Mouse (Mus musculus) spleen, embryonic (tissue): Measurements from ENCODE around the gene Smim24.

Experiments
- CTCF ChIA-PET: fragments of 350-600 bp; sonication (Branson Sonifier 250); formaldehyde crosslinking; loops from one replicate; lab custom pipeline; 2022; lab: Charles Lee

Smim24 gene

DNA sequence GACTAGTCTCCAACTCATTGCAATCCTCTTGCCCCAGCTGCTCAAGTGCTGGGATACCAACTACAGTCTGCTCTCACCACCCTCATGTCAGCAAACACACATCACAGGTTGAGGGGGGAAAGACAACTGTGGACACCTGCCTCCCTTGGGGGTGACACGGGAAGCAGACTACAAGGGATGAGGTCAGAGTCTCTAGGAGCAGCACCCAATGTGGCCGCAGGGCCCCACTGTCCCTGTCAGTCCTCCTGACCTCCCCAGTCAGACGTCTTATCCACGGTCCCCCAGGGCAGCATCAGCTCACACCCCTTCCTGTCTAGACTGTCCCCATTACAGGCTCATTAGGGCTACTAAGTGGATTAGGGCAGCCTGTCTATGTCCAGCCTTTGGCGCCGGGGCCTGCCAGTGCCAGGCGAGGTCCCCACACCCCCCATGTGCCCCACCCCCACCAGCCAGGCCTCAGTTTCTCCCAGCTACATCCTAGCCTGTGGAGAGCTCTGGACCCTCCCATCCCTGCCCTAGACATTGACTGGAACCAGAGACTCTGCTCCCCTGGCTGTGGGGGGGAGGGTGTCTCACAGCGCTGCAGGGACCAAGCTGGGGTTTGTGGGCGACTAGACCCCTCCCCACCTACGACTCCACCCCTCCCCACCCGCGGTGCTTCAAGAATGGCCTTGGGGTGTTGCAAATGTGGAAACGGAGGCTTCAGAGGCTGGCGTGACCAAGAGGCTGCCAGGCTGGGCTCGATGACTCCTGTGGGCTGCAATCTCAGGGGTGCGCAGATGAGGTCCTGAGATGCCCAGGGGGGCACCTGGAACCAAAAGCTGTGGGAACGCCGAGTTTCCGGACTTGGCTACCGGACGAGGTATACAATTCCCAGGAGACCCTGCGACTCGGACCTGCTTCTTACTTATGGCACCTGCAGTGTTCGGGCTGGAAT, 13.9 kb downstream of the Smim24 start:
- CTCF ChIA-PET = interaction anchor here (0.6 to 0.7 kb wide), 2 partner anchors 11 to 938 kb away, joined by 3 read pairs; no protein-coding TSS in a partner anchor

DNA sequence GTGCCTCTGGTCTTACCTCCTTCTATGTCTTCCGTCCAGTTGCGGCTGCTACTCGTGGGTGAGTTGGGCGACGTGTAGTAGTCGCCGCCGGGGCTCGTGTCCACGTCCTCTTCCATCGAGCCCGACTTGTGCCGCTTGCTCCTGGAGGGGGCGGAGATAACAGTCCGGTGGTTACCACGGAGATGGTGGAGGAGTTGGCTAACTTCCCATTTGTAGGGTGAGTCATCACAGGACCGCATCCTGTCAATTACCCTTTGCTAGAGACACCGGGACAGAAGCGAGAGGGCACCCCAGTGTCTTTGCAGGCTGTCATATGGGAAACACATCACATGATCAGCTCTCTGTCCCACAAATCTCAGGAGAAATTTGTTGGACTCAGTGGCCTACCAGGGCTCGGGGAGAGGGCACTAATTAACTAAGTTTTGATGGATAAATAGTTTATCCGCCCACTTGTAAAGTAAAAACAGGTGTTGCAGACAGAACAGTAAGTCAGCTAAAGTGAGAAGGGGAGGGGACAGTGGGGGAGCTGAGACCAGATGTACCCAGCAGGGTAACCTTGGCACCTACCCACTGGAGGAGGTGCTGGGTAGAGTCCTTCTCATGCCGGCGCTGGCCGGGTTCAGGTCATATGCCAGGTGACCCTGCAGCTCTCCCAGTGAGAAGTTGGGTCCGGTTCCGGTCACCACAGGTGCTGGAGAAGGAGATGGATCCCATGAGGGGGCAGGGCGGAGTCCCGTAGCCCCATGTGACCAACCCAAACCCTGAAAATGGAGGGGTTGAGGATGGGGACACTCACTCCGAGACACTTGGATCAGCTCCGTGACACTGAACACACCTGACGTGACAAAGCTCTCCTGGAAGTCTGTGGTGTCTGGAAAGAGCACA, 14.9 kb downstream of the Smim24 start:
- CTCF ChIA-PET = interaction anchor here (0.5 to 0.7 kb wide), 2 partner anchors 12 to 661 kb away, joined by 3 read pairs; no protein-coding TSS in a partner anchor

- CTCF ChIA-PET = no interaction called here
These were observed 15.5 kb downstream of the Smim24 start for GRCm38 (mm10) chr10:81408424-81408729.

GRCm38 (mm10) chr10:81408871-81409291, 16.0 kb downstream of the Smim24 start:
- CTCF ChIA-PET = interaction anchor here (0.6 kb wide), 1 partner anchor 13 kb away, joined by 3 read pairs; no protein-coding TSS in a partner anchor

GRCm38 (mm10) chr10:81409330-81409729, 16.5 kb downstream of the Smim24 start:
- CTCF ChIA-PET = interaction anchor here (0.6 kb wide), 1 partner anchor 13 kb away, joined by 3 read pairs; no protein-coding TSS in a partner anchor

DNA sequence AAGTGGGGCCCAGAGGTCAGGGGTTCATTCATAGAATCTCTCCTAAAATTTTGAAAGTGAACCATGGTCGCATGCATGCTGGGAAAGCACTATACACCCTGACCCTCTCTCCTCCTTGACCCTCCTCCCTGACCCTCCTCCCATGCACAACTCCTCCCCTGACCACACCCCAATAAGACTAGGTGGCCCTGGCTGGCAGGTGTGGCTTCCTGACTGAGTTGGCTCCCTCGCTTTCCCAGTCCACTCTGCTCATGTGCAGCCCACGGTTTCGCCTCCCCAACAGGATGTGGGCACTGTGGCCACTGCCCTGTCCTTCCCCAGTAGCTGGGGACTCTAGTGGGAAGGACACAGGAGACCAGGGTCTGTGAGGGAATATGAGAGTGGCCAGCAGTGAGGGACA, 17.5 kb downstream of the Smim24 start:
- CTCF ChIA-PET = no interaction called here

GRCm38 (mm10) chr10:81410981-81411380, 18.1 kb downstream of the Smim24 start:
- CTCF ChIA-PET = no interaction called here

DNA sequence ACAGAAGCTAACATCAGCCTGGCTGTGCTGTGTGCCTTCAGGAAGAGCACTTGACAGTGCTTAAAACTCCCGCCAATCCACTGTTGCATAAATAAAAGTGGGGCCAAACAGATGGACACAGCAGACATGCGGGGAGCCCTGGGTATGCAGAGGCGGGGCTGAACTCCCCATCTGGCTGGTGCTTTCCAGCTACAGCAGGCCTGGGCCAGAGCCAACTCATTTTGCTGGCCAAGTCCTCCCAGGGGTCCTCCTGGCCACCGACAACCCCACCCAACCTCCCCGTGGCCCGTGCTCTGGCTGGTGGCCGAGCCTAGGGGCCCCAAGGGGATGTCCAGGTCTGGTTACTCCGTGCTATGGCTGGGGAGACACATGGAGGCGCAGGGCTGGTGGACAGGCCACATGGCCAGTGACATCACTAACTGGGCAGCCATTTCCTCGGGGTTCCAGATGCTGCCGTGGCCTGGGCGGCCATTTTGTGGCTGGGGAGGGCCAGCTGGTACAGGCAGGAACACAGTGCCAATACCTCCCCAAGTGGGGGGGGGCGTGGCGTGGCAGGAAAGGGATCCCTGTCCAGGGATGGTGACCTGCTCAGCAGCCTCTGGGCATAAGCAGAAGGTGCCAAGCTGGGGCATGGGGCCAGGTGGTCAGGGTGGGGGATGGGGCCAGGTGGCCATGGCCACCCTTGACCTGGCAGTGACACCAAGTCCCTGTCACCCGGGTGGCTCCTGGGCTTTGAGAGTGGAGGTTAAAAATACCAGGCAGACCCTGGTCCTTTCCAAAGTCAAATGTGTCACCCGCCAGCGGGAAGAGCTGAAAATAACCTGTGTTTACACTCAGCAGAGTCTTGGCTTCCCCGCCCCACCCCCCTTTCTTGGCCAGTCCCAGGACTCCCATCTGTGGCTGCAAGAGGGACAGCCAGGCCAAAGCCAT, 18.9 kb downstream of the Smim24 start:
- CTCF ChIA-PET = interaction anchor here (0.7 kb wide), 1 partner anchor 10 kb away, joined by 3 read pairs; no protein-coding TSS in a partner anchor

GRCm38 (mm10) chr10:81412586-81413309, 19.9 kb downstream of the Smim24 start:
- CTCF ChIA-PET = interaction anchor here (1.0 kb wide), 1 partner anchor 19 kb away, joined by 5 read pairs; no protein-coding TSS in a partner anchor

DNA sequence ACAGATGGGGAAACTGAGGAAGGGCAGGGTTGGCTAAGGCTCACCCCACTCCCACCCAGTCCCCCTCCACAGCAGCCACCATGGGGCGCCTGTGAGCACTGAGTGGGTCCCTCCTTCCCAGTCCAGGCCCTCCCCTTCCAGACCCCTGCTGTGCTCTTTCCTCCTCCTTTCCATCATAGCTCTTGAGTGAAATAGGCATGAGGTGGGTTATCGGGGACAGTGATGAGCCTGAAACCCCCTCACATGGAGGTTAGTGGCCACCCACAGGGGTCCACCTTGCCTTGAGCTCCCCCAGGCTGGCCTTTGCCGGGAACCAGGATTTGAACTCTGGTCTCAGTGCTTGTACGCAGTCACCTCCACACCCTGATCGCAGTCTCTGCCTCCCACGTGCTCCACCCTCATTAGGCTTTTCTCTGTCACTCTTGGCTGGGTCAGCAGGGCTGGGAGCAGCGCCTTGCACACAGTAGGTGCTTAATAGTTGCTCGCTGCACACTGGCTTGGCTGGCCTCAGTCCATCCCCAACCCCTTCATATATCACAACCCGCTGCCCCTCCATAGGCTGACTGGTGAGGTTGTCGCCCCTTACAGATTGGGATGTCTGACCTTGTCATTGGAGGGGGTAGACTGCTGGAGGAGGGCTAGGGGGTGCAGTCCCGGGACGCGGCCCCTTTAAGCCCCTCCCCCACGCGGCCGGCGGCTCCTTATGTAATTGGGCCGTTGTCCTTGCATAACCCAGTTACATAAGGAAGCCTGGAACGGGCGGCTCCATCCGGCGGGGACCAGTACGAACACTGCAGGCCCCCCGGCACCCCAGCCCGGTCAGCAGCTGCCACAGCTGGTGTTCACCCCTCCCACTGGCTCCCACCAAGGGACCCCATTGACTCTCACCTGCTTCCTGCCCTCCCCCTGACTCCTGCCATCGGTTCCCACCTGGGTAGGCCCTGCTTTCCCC, 20.7 kb downstream of the Smim24 start:
- CTCF ChIA-PET = interaction anchor here (1.0 kb wide), 1 partner anchor 20 kb away, joined by 5 read pairs; no protein-coding TSS in a partner anchor

GRCm38 (mm10) chr10:81414682-81415081, 21.8 kb downstream of the Smim24 start:
- CTCF ChIA-PET = no interaction called here

- CTCF ChIA-PET = interaction anchor here (0.6 kb wide), 1 partner anchor 170 kb away, joined by 3 read pairs; no protein-coding TSS in a partner anchor
These were observed 22.3 kb downstream of the Smim24 start for GRCm38 (mm10) chr10:81415146-81415545.

DNA sequence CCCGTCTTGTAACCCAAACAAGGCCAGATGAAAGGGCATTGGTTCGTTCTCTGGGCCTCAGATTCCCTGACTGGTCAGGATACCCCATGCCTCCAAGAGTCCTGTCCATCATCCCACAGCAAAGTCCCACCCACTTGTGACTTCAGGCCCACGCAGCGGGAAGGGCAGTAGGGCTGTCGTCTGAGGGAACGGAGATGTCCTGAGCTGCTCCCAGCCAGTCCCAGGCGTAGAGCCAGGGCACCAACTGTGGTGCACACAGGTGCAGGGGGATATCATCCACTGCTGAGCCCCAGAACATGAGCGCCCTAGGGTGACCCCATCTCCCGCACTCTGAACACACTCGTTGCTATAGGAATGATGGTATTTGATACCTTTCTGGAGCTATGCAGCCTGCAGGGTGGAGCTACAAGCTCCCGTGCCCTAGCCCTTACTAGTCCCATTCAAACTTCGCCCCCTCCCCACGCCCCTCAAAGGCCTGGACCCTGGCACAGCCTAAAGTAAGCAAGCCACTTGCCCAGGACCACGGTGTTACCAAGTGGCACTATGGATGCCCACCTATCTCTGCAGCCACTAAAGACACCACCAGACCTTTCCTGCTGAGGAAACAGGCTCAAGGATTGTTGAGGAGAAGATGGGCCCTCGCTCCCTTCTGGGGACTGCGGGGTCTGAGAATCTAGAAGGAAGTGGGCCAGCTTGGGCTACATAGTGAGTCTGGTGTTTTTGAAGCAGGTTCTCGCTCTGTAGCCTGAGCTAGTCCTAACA, 22.9 kb downstream of the Smim24 start:
- CTCF ChIA-PET = interaction anchor here (0.6 kb wide), 1 partner anchor 169 kb away, joined by 3 read pairs; no protein-coding TSS in a partner anchor

- CTCF ChIA-PET = interaction anchor here (0.6 to 0.7 kb wide), 2 partner anchors 138 to 450 kb away, joined by 3 to 7 read pairs; no protein-coding TSS in a partner anchor
These were observed 23.9 kb downstream of the Smim24 start for GRCm38 (mm10) chr10:81416581-81417226.

GRCm38 (mm10) chr10:81417227-81418215, 24.7 kb downstream of the Smim24 start:
- CTCF ChIA-PET = interaction anchor here (0.5 to 0.7 kb wide), 3 partner anchors 8 to 451 kb away, joined by 3 to 7 read pairs (median 3); no protein-coding TSS in a partner anchor
